Mouse (Mus musculus): ENCODE data around the gene Zbed5.

GRCm38 (mm10) chr5:129898449-129898848 is 2.9 kb downstream of the Zbed5 start, which contains the start of gene Phkg1:
- TF ChIP-seq POLR2A (IDR thresholded peaks at IDR 0.05; ENCODE audit: insufficient read length, low read depth): no peak
- TF ChIP-seq POLR2AphosphoS2 (IDR thresholded peaks at IDR 0.05; ENCODE audit: insufficient read length, low read depth): no peak

Data from myocyte (in vitro differentiated cells).